Mouse (Mus musculus) midbrain, postnatal 0 days (tissue): ENCODE results near the gene Gprc5c. TPM values are rescaled to one million over a fixed set of nuclear protein-coding genes. Genes with fewer than 3 reads are reported as not detected.

Experiments used
- ATAC-seq: fragments of 200-750 bp; cut with Nextera tagmentation; 2 replicates; pipeline ENCODE4 v1.8.0; 2017; ENCODE audit warnings: moderate number of reproducible peaks, mild to moderate bottlenecking, moderate TSS enrichment, moderate library complexity; ENCODE audit not compliant: low FRiP score
- DNase-seq: peaks from one replicate; pipeline ENCODE4 v3.0.0-alpha.2; 2015; ENCODE audit warnings: low spot score
- H3K27ac ChIP-seq: fragments of 300-500 bp; sonication (generic); 2 replicates; pipeline ENCODE4 v1.5.1; 2014; ENCODE audit warnings: low read depth, mild to moderate bottlenecking, low read length, mixed read lengths
- H3K27me3 ChIP-seq: fragments of 300-500 bp; sonication (generic); 2 replicates; pipeline ENCODE4 v1.6.1; 2014; ENCODE audit warnings: low read length, control low read depth, mixed read lengths; ENCODE audit not compliant: insufficient read depth
- H3K36me3 ChIP-seq: fragments of 300-500 bp; sonication (generic); 2 replicates; pipeline ENCODE4 v1.6.1; 2014; ENCODE audit warnings: low read length, control low read depth, mixed read lengths; ENCODE audit not compliant: insufficient read depth
- H3K4me1 ChIP-seq: fragments of 300-500 bp; sonication (generic); 2 replicates; pipeline ENCODE4 v1.6.1; 2014; ENCODE audit warnings: mild to moderate bottlenecking, control low read depth, antibody characterized with exemption, low read length, mixed read lengths; ENCODE audit not compliant: insufficient read depth
- H3K4me2 ChIP-seq: fragments of 300-500 bp; sonication (generic); 2 replicates; pipeline ENCODE4 v1.6.1; 2014; ENCODE audit warnings: low read depth, mild to moderate bottlenecking, low read length, mixed read lengths; ENCODE audit not compliant: poor library complexity, severe bottlenecking
- H3K4me3 ChIP-seq: fragments of 300-500 bp; sonication (generic); 2 replicates; pipeline ENCODE4 v1.5.1; 2014; ENCODE audit warnings: low read depth, mild to moderate bottlenecking, low read length, moderate library complexity
- H3K9ac ChIP-seq: fragments of 300-500 bp; sonication (generic); replicated peaks from 2 replicates; pipeline ENCODE4 v1.6.1; 2014; ENCODE audit warnings: mild to moderate bottlenecking, low read length, moderate library complexity, mixed read lengths; ENCODE audit not compliant: poor library complexity, severe bottlenecking
- H3K9me3 ChIP-seq: fragments of 300-500 bp; sonication (generic); 2 replicates; pipeline ENCODE4 v1.6.1; 2016; ENCODE audit warnings: low read length, control low read depth
- CTCF ChIP-seq: IDR thresholded peaks from 2 replicates; pipeline ENCODE4 v1.5.1; 2016; ENCODE audit warnings: antibody characterized with exemption, mild to moderate bottlenecking
- WGBS: fragments of 180-500 bp; shearing (Covaris S2); extraction: QIAGEN DNeasy Blood & Tissue Kit; methylation state at CpG from one replicate; pipeline ENCODE4 v1.1.7; 2014; 5-methylcytosine and 5-hydroxymethylcytosine counted together
- polyA plus RNA-seq: library from polyadenylated mRNA; unstranded; fragments of >200 nt; fragmentation: Nextera tagmentation; extraction: Ambion mirVana; gene quantifications from 2 replicates; pipeline ENCODE4 v1.2.1, GENCODE M21; 2015
- total RNA-seq: library from RNA; depleted of rRNA; stranded (reverse); fragments of >200 nt; gene quantifications from 2 replicates; pipeline ENCODE4 v1.2.3, GENCODE M21; 2014

Gprc5c gene
- total and polyA plus RNA-seq, 2 experiments from 2014 or later, result 5.7 to 12.8 TPM

DNA sequence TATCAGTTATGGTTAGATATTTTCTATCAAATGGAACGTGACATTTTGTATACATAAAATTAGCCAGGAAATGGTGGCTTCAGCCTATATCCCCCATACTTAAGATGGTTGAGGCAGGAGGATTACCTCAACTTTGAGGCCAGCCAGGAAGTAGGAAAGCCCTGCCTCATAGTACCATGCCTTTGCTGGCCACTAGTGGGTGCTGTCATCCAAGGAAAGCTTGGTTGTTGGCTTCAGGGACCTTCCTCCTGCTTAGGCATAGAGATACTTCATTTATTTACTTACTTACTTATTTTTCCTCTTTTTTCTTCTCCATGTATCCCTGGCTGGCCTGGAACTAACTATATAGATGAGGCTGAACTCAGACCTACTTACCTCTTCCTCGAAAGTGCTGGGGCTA lies 7.7 kb downstream of the Gprc5c start:
- no peaks in the 10 kb centered on the region for H3K36me3 ChIP-seq
- ATAC-seq (no peak), DNase-seq (no peak)
- H3K9ac ChIP-seq, result no peak overlapping the region
- no peak overlapping the region for H3K4me3 ChIP-seq
- no peaks in the 10 kb centered on the region for H3K4me1 ChIP-seq
- WGBS, result 100% methylated on average over 2 of the region's 2 CpGs
- H3K27ac ChIP-seq, result no peak overlapping the region
- H3K9me3 ChIP-seq, result no peaks in the 10 kb centered on the region
- H3K27me3 ChIP-seq, result peaks cover 11% of the 10 kb centered on the region; the same call in 1 of the 2 replicates
- TF ChIP-seq CTCF, result peak; percentile 49
- no peak overlapping the region for H3K4me2 ChIP-seq

- DNase-seq, result no peak
- Histone ChIP-seq H3K36me3 (no peaks in the 10 kb centered on the region), H3K4me3 (no peak overlapping the region), H3K9me3 (no peaks in the 10 kb centered on the region), H3K9ac (no peak overlapping the region), H3K4me2 (no peak overlapping the region), H3K27ac (no peak overlapping the region), H3K27me3 (no peaks in the 10 kb centered on the region), H3K4me1 (no peaks in the 10 kb centered on the region)
- ATAC-seq, result no peak
- no peak for TF ChIP-seq CTCF
- 79% methylated on average over 2 of the region's 2 CpGs for WGBS
Observed at GRCm38 (mm10) chr11:114861057-114861456, 10.1 kb downstream of the Gprc5c start.

DNA sequence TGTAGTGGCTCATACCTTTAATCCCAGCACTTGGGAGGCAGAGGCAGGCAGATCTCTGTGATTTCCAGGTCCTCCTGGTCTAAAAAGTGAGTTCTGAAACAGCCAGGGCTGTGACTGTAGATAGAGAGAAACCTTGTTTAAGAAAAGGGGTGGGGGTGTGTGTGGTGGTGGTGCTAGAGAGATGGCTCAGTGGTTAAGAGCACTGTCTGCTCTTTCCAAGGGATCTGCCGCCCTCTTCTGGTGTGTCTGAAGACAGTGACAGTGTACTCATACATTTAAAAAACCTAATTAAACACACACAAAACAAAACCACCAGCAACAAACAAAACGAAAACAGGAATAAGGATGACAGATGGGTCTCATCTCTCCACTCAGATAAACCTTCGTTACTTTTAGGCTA lies 11.7 kb downstream of the Gprc5c start:
- Histone ChIP-seq H3K9ac (no peak overlapping the region), H3K9me3 (no peaks in the 10 kb centered on the region), H3K4me2 (no peak overlapping the region), H3K27ac (no peak overlapping the region), H3K4me1 (no peaks in the 10 kb centered on the region), H3K4me3 (no peak overlapping the region), H3K27me3 (no peaks in the 10 kb centered on the region), H3K36me3 (no peaks in the 10 kb centered on the region)
- 0 out of 2 replicates have a peak, but pooled peaks have one; percentile 10 for TF ChIP-seq CTCF
- no peak for DNase-seq
- ATAC-seq, result no peak
- 82% methylated on average over 3 of the region's 3 CpGs for WGBS

DNA sequence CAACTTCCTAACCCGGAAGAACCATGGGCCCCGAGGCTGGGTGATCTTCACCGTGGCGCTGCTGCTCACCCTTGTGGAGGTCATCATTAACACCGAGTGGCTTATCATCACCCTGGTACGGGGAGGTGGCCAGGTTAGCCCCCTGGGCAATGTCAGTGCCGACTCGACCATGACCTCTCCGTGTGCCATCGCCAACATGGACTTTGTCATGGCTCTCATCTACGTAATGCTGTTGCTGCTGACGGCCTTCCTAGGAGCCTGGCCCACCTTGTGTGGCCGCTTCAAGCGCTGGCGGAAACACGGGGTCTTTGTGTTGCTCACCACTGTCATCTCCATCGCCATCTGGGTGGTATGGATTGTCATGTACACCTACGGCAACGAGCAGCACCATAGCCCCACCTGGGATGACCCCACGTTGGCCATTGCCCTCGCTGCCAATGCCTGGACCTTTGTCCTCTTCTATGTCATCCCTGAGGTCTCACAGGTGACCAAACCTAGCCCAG lies 13.0 kb downstream of the Gprc5c start:
- H3K4me2 ChIP-seq, result no peak overlapping the region

GRCm38 (mm10) chr11:114865999-114866398 lies 15.0 kb downstream of the Gprc5c start:
- no peak overlapping the region for H3K9ac ChIP-seq
- no peak overlapping the region for H3K4me2 ChIP-seq
- TF ChIP-seq CTCF, result no peak
- no peaks in the 10 kb centered on the region for H3K27me3 ChIP-seq
- H3K27ac ChIP-seq, result no peak overlapping the region
- no peaks in the 10 kb centered on the region for H3K4me1 ChIP-seq
- H3K36me3 ChIP-seq, result no peaks in the 10 kb centered on the region
- ATAC-seq (no peak), DNase-seq (no peak)
- H3K4me3 ChIP-seq, result no peak overlapping the region
- 75% methylated on average over 5 of the region's 5 CpGs for WGBS
- H3K9me3 ChIP-seq, result no peaks in the 10 kb centered on the region

More for the DNA sequence above, 13.0 kb downstream of the Gprc5c start:
- no peak for DNase-seq
- TF ChIP-seq CTCF, result no peak
- Histone ChIP-seq H3K9ac (no peak overlapping the region), H3K4me1 (no peaks in the 10 kb centered on the region), H3K27ac (no peak overlapping the region), H3K27me3 (no peaks in the 10 kb centered on the region), H3K9me3 (no peaks in the 10 kb centered on the region), H3K4me3 (no peak overlapping the region), H3K36me3 (no peaks in the 10 kb centered on the region)
- no peak for ATAC-seq
- WGBS, result 94% methylated on average over 21 of the region's 21 CpGs

DNA sequence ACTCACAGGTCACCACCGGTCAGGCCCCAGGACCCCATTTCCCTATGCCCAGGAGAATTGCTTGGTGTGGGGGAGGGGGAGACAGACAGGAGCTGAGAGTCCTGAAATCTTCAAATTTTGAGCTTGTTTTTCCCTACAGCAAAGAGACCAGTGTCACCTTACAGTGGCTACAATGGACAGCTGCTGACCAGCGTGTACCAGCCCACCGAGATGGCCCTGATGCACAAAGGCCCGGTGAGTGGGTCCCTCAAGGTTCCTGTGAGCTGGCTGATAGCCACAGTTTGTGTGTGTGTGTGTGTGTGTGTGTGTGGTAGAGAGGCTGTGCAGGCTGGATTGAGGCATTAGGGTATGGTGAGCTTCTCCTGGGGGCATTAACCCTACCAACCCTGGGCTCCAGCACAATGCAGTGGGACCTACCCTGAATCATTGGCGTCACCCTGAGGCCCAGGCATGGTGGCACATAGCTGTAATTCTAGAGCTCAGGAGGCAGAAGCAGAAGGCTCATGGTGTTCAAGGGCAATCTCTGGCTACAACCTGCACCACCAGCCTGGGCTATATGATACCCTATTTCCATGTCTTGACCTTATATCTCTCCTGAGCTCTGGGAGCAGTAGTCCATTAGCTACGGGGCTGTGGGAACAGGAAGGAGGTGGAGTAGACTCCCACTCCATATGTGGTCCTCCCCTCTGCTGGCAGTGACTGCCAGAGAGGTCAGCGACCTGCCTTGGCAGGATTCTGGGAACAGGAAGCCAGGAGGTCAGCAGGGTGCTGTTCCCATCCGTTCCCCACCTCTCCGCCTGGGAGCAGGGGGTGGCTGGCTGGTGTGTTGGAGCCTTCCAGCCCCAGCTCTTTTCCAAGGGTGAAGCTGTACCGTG lies 15.8 kb downstream of the Gprc5c start:
- WGBS, result 58% methylated on average over 10 of the region's 10 CpGs
- no peak for ATAC-seq
- Histone ChIP-seq H3K36me3 (no peaks in the 10 kb centered on the region), H3K4me2 (no peak overlapping the region), H3K9ac (no peak overlapping the region), H3K9me3 (no peaks in the 10 kb centered on the region), H3K27ac (no peak overlapping the region), H3K4me3 (no peak overlapping the region), H3K4me1 (no peaks in the 10 kb centered on the region), H3K27me3 (no peaks in the 10 kb centered on the region)
- DNase-seq, result no peak
- TF ChIP-seq CTCF, result no peak
